Mouse (Mus musculus): ENCODE data around the gene Manba. TPM values are rescaled to one million over a fixed set of nuclear protein-coding genes. Genes with fewer than 3 reads are reported as not detected.

Manba gene
- polyA plus RNA-seq, 1 experiment from 2014 or later: 3.9 TPM

Other genes starting within 250 kb of the Manba start
- gene Bdh2, start 204.4 kb upstream of the Manba start, polyA plus RNA-seq (2014; fragmentation: Nextera tagmentation; extraction: Ambion mirVana): 14.7 and 16.8 TPM in 2 replicates
- 3.5 and 5.5 TPM in 2 replicates for gene Slc9b2, start 177.9 kb upstream of the Manba start, polyA plus RNA-seq (2014; fragmentation: Nextera tagmentation; extraction: Ambion mirVana)
- 0.63 TPM in 1 of 2 replicates, not detected in the other for gene Slc9b1, start 137.6 kb upstream of the Manba start, polyA plus RNA-seq (2014; fragmentation: Nextera tagmentation; extraction: Ambion mirVana)
- gene Cisd2, start 61.7 kb upstream of the Manba start, polyA plus RNA-seq (2014; fragmentation: Nextera tagmentation; extraction: Ambion mirVana): 59.1 and 62.8 TPM in 2 replicates
- 676 and 720 TPM in 2 replicates for gene Ube2d3, start 47.5 kb upstream of the Manba start, polyA plus RNA-seq (2014; fragmentation: Nextera tagmentation; extraction: Ambion mirVana)
- gene Nfkb1, start 205.9 kb downstream of the Manba start, polyA plus RNA-seq (2014; fragmentation: Nextera tagmentation; extraction: Ambion mirVana): 14.2 and 18.9 TPM in 2 replicates

All from embryonic facial prominence, embryonic 11.5 days (tissue).